Mouse (Mus musculus) forebrain, embryonic 10.5 days (tissue): ENCODE data around the gene Arhgef10l. TPM values are rescaled to one million over a fixed set of nuclear protein-coding genes. Genes with fewer than 3 reads are reported as not detected.
A peak's percentile ranks its signal among the peaks of the same experiment; 100 is the strongest.

ENCODE experiments used
- DNase-seq: peaks from one replicate; pipeline ENCODE4 v3.0.0-alpha.2; 2017; ENCODE audit warnings: low spot score; ENCODE audit errors: extremely low spot score
- H3K27ac ChIP-seq: fragments of 300-500 bp; sonication (generic); 2 replicates; pipeline ENCODE4 v1.5.1; 2016; ENCODE audit warnings: mild to moderate bottlenecking
- H3K27me3 ChIP-seq: fragments of 300-500 bp; sonication (generic); 2 replicates; pipeline ENCODE4 v1.6.1; 2016; ENCODE audit warnings: mild to moderate bottlenecking; ENCODE audit not compliant: poor library complexity, severe bottlenecking
- H3K36me3 ChIP-seq: fragments of 300-500 bp; sonication (generic); replicated peaks from 2 replicates; pipeline ENCODE4 v1.6.1; 2016; ENCODE audit warnings: mild to moderate bottlenecking, moderate library complexity
- H3K4me1 ChIP-seq: fragments of 300-500 bp; sonication (generic); 2 replicates; pipeline ENCODE4 v1.6.1; 2016
- H3K4me3 ChIP-seq: fragments of 300-500 bp; sonication (generic); 2 replicates; pipeline ENCODE4 v1.5.1; 2016; ENCODE audit warnings: mild to moderate bottlenecking, moderate library complexity
- H3K9me3 ChIP-seq: fragments of 300-500 bp; sonication (generic); 2 replicates; pipeline ENCODE4 v1.6.1; 2016; ENCODE audit warnings: mild to moderate bottlenecking, moderate library complexity
- WGBS: fragments of 180-500 bp; shearing (Covaris S2); methylation state at CpG from one replicate; pipeline ENCODE4 v1.1.7; 2016; 5-methylcytosine and 5-hydroxymethylcytosine counted together
- polyA plus RNA-seq: library from polyadenylated mRNA; unstranded; fragments of >200 nt; fragmentation: Nextera tagmentation; extraction: Ambion mirVana; gene quantifications from 2 replicates; pipeline ENCODE4 v1.2.1, GENCODE M21; 2016

Arhgef10l gene
- polyA plus RNA-seq, 1 experiment from 2014 or later: 23.0 TPM

DNA sequence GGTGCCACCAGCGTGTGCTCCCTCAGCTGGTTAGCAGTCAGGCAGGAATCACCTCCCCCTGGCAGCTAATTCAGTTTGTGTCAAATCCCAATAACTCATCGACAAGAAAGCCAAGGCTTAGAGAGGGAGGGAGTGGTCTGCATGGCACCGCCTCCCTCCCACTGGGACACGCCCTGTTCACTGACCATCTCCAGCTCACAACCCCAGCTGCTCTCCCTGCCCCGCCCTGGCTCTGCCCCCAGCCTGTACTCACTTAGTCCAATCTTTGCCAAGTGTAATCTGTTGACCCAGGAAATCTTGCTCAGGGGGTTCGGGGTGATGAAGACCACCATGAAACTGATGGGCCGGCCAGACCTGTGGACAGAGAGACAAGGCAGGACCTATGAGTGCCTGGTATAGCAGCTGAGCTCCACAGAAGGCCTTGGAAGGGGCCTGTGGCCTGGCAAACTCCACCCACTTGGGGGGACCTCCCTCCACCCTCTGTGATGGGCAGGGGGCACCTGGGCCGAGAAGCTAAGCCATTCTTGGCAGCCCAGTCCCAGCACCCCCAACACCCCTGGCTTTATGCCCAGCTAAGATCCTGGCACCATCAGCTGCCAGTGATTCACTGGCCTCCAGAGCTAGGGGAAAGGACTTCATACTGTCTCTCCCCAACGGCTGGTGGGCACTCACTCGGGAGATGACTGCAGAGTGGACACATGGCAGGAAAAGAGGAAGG, 103.2 kb downstream of the Arhgef10l start:
- WGBS: 92% methylated on average over 10 of the region's 10 CpGs
- Histone ChIP-seq H3K27ac (no peak overlapping the region), H3K4me3 (no peak overlapping the region), H3K36me3 (peaks cover 97% of the 10 kb centered on the region), H3K4me1 (peaks cover 4% of the 10 kb centered on the region; the same call in 1 of the 2 replicates), H3K9me3 (peaks cover 18% of the 10 kb centered on the region), H3K27me3 (no peaks in the 10 kb centered on the region)
- no peak for DNase-seq

DNA sequence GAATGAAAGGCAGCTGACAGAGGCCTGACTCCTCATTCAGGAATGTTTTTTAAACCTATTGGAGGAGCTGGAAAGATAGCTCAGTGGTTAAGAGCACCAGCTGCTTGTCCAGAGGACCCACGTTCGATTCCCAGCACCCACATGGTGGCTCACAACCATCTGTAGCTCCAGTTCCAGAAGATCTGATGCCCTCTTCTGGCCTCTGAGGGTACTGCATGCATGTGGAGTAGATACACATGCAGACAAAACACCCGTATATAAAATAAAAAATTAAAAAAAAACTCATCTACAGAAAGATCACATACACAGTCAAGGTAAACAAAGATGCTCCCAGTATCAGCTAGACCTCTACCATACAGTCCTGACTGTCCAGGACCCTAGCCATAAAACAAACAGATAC, 104.1 kb downstream of the Arhgef10l start:
- no peak for DNase-seq
- no peaks in the 10 kb centered on the region for H3K27me3 ChIP-seq
- peaks cover 3% of the 10 kb centered on the region; the same call in 1 of the 2 replicates for H3K4me1 ChIP-seq
- no peak overlapping the region for H3K4me3 ChIP-seq
- peaks cover 13% of the 10 kb centered on the region for H3K9me3 ChIP-seq
- 98% methylated on average over 3 of the region's 3 CpGs for WGBS
- no peak overlapping the region for H3K27ac ChIP-seq
- H3K36me3 ChIP-seq: peaks cover 97% of the 10 kb centered on the region

DNA sequence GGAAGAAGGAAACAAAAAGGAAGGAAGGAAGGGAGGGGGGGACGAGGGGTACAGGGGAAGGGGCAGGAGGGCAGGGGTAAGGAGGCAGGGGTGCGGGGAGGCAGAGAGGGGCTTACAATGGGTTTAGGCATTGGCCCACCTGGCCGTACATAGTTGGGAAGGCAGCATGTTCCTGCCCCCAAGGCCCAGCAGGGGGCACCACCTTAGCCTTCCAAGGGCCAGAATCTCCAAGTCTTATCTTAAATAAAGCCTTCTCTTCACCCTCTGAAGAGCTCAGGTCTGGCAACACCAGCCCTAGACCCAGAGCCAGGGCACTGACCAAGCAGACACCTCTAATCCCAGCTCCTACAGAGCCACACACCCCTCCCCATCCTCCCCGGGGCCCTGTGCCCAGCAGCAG, 106.0 kb downstream of the Arhgef10l start:
- no peak for DNase-seq
- peaks cover 11% of the 10 kb centered on the region for H3K4me1 ChIP-seq
- no peak overlapping the region for H3K27ac ChIP-seq
- peaks cover 11% of the 10 kb centered on the region for H3K9me3 ChIP-seq
- no peak overlapping the region for H3K4me3 ChIP-seq
- no peaks in the 10 kb centered on the region for H3K27me3 ChIP-seq
- peaks cover 97% of the 10 kb centered on the region for H3K36me3 ChIP-seq
- WGBS: 84% methylated on average over 4 of the region's 4 CpGs

DNA sequence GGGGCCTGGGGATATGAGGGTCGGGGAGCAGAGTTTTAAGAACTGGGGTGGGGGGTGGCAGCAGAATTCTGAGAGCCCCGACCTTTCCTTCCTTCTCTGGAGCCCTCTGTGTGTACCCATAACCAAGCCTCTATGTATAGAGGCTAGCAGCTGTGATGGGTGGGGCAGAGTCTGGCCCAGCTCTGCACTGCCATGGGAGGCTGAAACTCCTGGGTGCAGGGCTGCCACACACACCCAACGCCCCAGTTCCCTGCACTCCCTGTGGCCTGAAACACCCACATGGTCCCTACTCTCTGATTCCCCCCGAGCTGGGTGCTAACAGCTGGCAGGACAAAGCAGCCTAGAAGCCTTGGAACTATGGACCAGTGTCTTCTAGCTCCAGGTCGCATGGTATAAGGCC, 107.6 kb downstream of the Arhgef10l start:
- H3K4me3 ChIP-seq: no peak overlapping the region
- peaks cover 11% of the 10 kb centered on the region for H3K9me3 ChIP-seq
- H3K27ac ChIP-seq: no peak overlapping the region
- H3K36me3 ChIP-seq: peaks cover 97% of the 10 kb centered on the region
- 79% methylated on average over 5 of the region's 5 CpGs for WGBS
- no peak for DNase-seq
- H3K27me3 ChIP-seq: no peaks in the 10 kb centered on the region
- peaks cover 11% of the 10 kb centered on the region for H3K4me1 ChIP-seq

DNA sequence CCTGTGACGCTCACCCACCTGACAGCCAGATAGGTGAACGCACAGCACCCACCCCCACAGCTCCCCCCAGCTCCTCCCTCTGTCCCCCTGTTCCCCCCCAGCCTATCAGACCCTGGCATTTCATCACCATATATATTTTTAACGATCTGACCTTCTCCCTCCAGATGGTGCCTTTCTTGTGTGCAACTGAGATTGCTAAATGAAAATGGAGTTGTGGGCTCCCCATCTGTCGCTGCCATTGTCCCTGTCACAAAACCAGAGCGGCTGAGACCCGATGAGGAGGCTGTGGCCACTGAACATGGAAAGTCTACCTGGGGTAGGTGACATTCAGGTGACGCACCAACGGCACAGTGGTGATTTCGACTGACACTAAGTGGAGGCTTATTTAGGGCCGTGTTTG, 109.3 kb downstream of the Arhgef10l start:
- WGBS: 91% methylated on average over 10 of the region's 10 CpGs
- H3K27ac ChIP-seq: peak overlapping the region; percentile 72
- H3K27me3 ChIP-seq: no peaks in the 10 kb centered on the region
- no peak for DNase-seq
- H3K36me3 ChIP-seq: peaks cover 97% of the 10 kb centered on the region
- H3K4me1 ChIP-seq: peaks cover 11% of the 10 kb centered on the region
- peaks cover 4% of the 10 kb centered on the region for H3K9me3 ChIP-seq
- H3K4me3 ChIP-seq: no peak overlapping the region

DNA sequence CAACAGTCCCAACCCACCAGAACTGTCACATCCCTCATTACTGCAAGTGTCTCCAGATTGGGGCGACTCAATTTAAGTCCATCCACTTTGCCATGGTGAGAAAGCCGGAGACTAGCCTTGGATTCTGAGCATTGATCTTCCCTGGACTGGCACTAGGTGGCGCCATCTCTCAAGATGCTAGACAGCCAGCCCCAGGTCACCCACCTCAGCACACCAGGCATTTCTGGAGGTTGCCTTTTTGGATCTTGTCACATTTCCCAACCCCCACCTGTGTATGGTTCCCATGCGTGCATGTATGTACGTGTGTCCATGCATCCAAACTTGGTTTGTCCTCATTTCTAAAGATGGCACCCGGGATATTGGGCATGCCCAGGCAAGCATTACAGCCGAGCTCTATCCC, 110.5 kb downstream of the Arhgef10l start:
- Histone ChIP-seq H3K9me3 (no peaks in the 10 kb centered on the region), H3K36me3 (peaks cover 97% of the 10 kb centered on the region), H3K27ac (peak overlapping the region; percentile 72), H3K4me1 (peaks cover 11% of the 10 kb centered on the region), H3K4me3 (no peak overlapping the region), H3K27me3 (no peaks in the 10 kb centered on the region)
- 48% methylated on average over 7 of the region's 7 CpGs for WGBS
- peak; percentile 61 for DNase-seq

DNA sequence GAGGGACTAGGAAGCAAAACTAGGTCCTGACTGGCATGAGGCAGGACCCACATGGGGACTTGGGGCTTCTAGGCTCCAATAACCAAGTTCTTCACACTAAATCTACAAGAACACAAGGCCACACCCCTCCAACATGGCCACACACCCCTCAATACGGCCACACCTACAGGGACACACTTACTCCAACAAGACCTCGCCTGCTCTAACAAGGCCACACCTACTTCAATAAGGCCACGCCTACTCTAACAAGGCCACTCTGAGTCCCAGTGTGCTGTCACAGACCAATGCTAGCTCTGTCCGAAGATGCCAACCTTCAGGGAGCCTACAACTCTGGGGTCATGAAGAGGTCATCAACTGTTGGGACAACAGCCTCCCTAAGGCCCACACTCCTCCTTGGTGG, 111.3 kb downstream of the Arhgef10l start:
- Histone ChIP-seq H3K4me3 (no peak overlapping the region), H3K4me1 (peaks cover 11% of the 10 kb centered on the region), H3K27me3 (no peaks in the 10 kb centered on the region), H3K9me3 (no peaks in the 10 kb centered on the region), H3K36me3 (peaks cover 97% of the 10 kb centered on the region), H3K27ac (no peak overlapping the region)
- no peak for DNase-seq
- 85% methylated on average over 4 of the region's 4 CpGs for WGBS

DNA sequence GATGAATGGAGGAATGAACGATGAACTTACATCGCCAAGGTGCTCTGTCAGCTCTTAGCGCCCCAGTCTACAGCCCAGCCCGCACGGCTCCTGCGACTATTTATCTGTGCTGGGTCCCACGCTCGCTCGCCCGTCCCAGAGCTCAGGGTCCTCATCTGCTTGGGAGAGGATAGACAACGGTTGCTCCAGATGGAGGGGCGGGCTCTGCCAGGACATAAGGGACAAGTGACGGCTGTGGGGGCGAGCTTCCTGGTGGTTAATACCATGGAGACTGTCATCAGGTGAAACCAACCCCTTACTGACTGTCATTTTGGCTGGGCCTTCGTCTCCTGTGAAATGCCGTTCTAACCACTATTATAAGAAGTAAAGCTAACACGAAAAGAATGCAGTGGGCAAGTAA, 114.0 kb downstream of the Arhgef10l start:
- Histone ChIP-seq H3K9me3 (no peaks in the 10 kb centered on the region), H3K4me3 (no peak overlapping the region), H3K36me3 (peaks cover 97% of the 10 kb centered on the region), H3K4me1 (peaks cover 11% of the 10 kb centered on the region), H3K27me3 (no peaks in the 10 kb centered on the region), H3K27ac (no peak overlapping the region)
- DNase-seq: no peak
- WGBS: 93% methylated on average over 17 of the region's 17 CpGs

DNA sequence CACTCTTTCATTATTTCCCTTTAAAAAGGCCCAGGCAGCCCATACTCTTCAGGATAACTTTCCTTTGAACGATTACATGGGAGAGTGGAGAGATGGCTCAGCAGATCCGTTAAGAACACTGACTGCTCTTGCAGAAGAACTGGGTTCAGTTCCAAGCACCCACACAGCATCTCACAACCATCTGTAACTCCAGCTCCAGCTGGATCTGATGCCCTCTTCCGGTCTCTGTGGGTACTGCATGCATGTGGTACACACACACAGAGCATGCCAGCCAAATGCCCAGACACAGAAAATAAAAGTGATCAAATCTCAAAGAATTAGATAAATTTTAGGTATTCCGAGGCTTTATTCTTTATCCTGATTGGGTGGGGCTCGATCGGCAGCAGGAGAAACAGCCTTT, 115.1 kb downstream of the Arhgef10l start:
- H3K27me3 ChIP-seq: no peaks in the 10 kb centered on the region
- no peak for DNase-seq
- no peak overlapping the region for H3K4me3 ChIP-seq
- WGBS: 94% methylated on average over 6 of the region's 6 CpGs
- H3K4me1 ChIP-seq: peaks cover 4% of the 10 kb centered on the region
- H3K27ac ChIP-seq: no peak overlapping the region
- peaks cover 96% of the 10 kb centered on the region for H3K36me3 ChIP-seq
- no peaks in the 10 kb centered on the region for H3K9me3 ChIP-seq

DNA sequence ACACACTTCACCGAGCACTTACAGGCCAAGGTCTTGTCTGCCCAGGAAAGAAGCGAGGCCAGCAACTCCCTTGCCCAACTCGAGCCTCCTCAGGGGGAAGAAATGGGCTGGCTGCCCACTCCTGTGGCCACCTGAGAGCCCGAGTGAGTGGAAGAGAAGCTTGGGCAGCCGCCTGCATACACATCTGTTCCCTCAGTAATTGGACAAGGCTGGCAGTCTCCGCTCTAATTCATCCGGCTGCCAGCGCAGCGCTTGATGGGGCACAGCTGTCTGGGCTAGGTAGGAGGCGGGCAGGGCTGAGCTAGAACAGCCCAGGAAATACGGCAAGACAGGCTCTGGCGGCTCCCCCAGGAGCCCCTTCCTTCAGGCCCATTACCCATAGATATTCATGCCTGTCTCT, 115.8 kb downstream of the Arhgef10l start:
- no peak overlapping the region for H3K27ac ChIP-seq
- H3K27me3 ChIP-seq: no peaks in the 10 kb centered on the region
- H3K9me3 ChIP-seq: no peaks in the 10 kb centered on the region
- DNase-seq: no peak
- no peaks in the 10 kb centered on the region for H3K4me1 ChIP-seq
- H3K4me3 ChIP-seq: no peak overlapping the region
- peaks cover 94% of the 10 kb centered on the region for H3K36me3 ChIP-seq
- WGBS: 89% methylated on average over 12 of the region's 12 CpGs

DNA sequence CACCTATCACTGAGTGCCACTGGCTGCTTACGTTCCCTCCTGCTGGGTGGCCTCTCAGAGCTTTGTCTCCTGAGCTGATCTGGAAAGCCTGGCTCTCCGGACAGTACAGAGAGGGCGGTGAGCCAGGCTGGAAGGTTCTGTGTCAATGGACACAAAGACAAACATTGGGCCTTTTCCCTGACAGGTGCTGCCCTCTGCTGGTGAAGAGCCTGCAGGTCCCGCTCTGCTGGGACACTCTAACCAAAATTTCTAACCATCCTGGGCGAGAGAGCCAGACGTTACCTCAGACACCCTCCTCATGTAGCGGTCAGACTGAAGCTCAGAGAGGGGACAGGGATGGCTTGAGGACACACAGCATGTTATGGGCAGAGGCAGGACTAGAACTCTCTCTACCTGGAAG, 118.3 kb downstream of the Arhgef10l start:
- peak; percentile 70 for DNase-seq
- no peak overlapping the region for H3K4me3 ChIP-seq
- H3K27me3 ChIP-seq: no peaks in the 10 kb centered on the region
- 0 out of 2 replicates have a peak overlapping the region, but pooled peaks have one; percentile 9 for H3K27ac ChIP-seq
- no peaks in the 10 kb centered on the region for H3K9me3 ChIP-seq
- H3K4me1 ChIP-seq: no peaks in the 10 kb centered on the region
- peaks cover 89% of the 10 kb centered on the region for H3K36me3 ChIP-seq
- 34% methylated on average over 7 of the region's 7 CpGs for WGBS

DNA sequence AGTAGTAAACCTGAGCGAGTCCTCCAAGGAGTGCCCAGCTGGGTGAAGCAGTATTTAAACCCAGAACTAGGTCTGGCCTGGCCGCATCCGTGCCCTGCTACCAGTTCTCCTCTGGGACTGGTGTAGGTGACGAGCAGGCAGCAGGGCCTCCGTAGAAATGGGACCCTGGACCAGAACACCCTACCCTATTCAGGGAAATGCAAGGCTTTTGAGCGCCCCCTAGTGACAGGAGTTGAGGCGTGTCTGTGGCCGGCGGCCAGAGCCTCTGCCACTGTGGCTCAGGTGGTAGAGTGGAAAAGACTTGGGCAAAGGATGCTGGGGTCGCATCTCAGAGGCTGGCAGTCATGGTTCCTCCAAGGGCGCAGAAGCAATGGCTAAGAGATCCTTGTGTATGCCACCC, 126.7 kb downstream of the Arhgef10l start:
- DNase-seq: peak; percentile 66
- Histone ChIP-seq H3K9me3 (no peaks in the 10 kb centered on the region), H3K36me3 (peaks cover 78% of the 10 kb centered on the region), H3K4me3 (no peak overlapping the region), H3K27me3 (no peaks in the 10 kb centered on the region), H3K27ac (no peak overlapping the region), H3K4me1 (peaks cover 15% of the 10 kb centered on the region)
- 36% methylated on average over 11 of the region's 11 CpGs for WGBS

DNA sequence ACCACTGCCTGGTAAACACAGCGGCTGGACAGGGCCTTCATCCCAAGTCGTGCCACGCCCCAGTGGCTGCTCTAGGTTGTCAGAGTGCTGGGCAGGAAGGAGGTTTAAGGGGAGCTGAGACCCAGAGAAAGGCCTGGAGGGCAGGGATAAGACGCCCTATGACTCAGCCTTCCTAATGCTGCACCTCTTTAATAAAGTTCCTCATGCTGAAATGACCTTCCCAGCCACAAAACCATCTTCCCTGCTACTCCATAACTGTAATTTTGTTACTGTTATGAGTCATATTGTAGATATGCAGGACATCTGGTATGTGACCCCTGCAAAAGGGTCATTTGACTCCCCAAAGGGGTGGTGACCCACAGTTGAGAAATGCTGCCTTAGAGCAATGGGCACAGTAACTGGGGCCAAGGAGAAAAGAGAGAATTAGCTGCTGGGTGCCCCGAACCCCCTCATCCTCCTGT, 128.2 kb downstream of the Arhgef10l start:
- WGBS: 80% methylated on average over 5 of the region's 5 CpGs

More for the DNA sequence above, 128.2 kb downstream of the Arhgef10l start:
- Histone ChIP-seq H3K4me3 (no peak overlapping the region), H3K9me3 (no peaks in the 10 kb centered on the region), H3K4me1 (peaks cover 31% of the 10 kb centered on the region), H3K27me3 (no peaks in the 10 kb centered on the region), H3K27ac (no peak overlapping the region), H3K36me3 (peaks cover 78% of the 10 kb centered on the region)
- no peak for DNase-seq
